Mouse (Mus musculus): ENCODE results near the gene A230072I06Rik. TPM values are rescaled to one million over a fixed set of nuclear protein-coding genes. Genes with fewer than 3 reads are reported as not detected.

A230072I06Rik gene
- polyA plus RNA-seq, 1 experiment = not detected

DNA sequence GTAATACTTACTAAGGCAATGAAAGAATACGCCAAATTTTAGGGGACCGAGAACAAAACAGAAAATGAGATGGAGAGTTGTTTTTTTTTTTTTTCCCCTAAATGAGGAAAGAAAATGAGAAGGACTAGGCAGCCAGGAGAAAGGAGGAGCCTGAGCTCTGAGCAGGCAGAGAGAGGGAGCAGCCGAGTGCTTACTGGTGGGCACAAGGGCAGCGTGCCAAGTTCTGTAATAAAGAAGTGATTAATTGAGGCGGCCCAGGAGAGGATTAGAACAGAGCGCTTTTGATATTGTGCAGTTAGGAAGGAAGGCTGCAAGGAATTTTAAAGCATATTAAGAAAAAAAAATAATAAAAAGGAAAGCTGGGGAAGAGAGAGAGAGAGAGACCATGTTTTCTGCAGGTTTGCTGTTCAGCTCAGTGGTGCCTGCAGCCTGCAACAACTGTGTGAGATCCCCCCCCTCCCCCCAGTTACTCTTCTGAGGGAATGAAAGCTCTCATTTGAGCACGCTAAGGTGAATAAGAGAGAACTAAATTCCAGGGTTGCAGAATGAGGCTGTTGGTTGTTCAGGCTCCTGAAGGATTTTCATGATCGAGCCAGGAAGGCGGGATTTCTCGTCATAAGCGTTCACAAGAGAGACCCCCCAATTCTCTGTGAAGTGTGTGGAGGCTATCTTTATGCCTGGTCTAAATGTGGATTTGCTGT, 41.3 kb downstream of the A230072I06Rik start:
- Histone ChIP-seq H3K4me1 (ENCODE audit: control insufficient read depth, insufficient read depth, low read length) (no peaks in the 10 kb centered on the region), H3K27ac (ENCODE audit: insufficient read depth, low read depth, low read length) (no peak overlapping the region), H3K4me3 (ENCODE audit: insufficient read depth, low read length) (no peak overlapping the region)
- TF ChIP-seq CTCF (IDR thresholded peaks at IDR 0.05; ENCODE audit: low read depth, low read length) (no peak), POLR2A (IDR thresholded peaks at IDR 0.05; ENCODE audit: borderline replicate concordance, low read depth, low read length) (no peak)

- Histone ChIP-seq H3K4me3 (ENCODE audit: insufficient read depth, low read length) (no peak overlapping the region), H3K4me1 (ENCODE audit: control insufficient read depth, insufficient read depth, low read length) (no peaks in the 10 kb centered on the region), H3K27ac (ENCODE audit: insufficient read depth, low read depth, low read length) (no peak overlapping the region)
- no peak for TF ChIP-seq POLR2A (IDR thresholded peaks at IDR 0.05; ENCODE audit: borderline replicate concordance, low read depth, low read length)
- TF ChIP-seq CTCF (IDR thresholded peaks at IDR 0.05; ENCODE audit: low read depth, low read length) = no peak
Measured at GRCm38 (mm10) chr8:12322071-12322470, 43.5 kb downstream of the A230072I06Rik start.

GRCm38 (mm10) chr8:12323238-12323637, 44.6 kb downstream of the A230072I06Rik start:
- Histone ChIP-seq H3K4me1 (ENCODE audit: control insufficient read depth, insufficient read depth, low read length) (no peaks in the 10 kb centered on the region), H3K4me3 (ENCODE audit: insufficient read depth, low read length) (no peak overlapping the region), H3K27ac (ENCODE audit: insufficient read depth, low read depth, low read length) (no peak overlapping the region)
- TF ChIP-seq POLR2A (IDR thresholded peaks at IDR 0.05; ENCODE audit: borderline replicate concordance, low read depth, low read length) = no peak
- TF ChIP-seq CTCF (IDR thresholded peaks at IDR 0.05; ENCODE audit: low read depth, low read length) = no peak

DNA sequence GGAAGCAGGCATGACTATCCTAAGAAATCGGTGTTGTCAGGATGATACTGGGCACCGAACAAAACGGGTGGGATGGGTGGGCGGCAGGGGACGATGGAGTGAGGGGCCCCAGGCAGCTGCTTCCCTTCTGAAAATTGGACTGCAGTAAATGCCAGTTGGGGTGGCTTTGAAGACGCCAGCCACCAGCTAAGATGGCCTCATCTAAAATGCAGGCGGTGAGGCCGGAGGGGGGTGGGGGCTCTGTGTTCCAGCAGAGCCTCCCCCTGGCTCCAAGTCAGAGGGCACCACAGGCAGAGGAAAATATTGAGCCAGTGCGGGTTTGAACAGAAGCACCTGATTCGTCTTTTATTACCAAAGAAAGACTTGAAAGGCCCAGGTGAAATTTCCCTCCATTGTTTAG, 45.9 kb downstream of the A230072I06Rik start:
- H3K4me3 ChIP-seq (ENCODE audit: insufficient read depth, low read length) = no peak overlapping the region
- no peak for TF ChIP-seq CTCF (IDR thresholded peaks at IDR 0.05; ENCODE audit: low read depth, low read length)
- TF ChIP-seq POLR2A (IDR thresholded peaks at IDR 0.05; ENCODE audit: borderline replicate concordance, low read depth, low read length) = no peak
- no peak overlapping the region for H3K27ac ChIP-seq (ENCODE audit: insufficient read depth, low read depth, low read length)

DNA sequence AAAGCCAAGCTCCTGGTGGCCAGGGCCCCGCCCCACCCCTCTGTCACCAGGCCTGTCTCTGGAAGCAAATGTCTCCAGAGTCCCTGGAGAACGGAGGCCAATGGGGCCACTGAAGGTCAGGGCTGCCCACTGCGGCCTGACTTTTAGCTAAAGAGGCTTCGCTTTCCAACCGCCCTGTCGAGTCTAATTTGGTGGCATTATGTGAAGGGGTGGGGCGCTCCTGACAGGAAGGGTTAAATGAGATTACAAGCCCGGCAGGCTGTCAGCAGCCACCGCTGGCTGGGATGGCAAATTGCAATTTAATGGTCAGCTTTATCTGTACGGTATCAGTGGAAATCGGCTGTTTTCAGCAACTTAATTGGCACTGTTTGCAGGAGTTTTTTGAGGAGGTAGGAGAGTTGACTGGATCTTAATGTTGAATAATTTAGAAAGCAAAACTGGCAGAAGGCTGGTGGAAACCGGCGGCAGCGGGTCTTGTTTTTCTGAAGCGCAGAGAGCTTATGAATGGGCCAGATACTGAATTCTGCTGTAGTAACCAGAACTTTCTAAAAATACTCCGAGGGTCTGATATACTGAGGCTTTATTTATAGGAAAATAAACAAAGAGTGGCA, 46.5 kb downstream of the A230072I06Rik start:
- Histone ChIP-seq H3K4me1 (ENCODE audit: control insufficient read depth, insufficient read depth, low read length) (no peaks in the 10 kb centered on the region), H3K27ac (ENCODE audit: insufficient read depth, low read depth, low read length) (no peak overlapping the region), H3K4me3 (ENCODE audit: insufficient read depth, low read length) (no peak overlapping the region)
- TF ChIP-seq POLR2A (IDR thresholded peaks at IDR 0.05; ENCODE audit: borderline replicate concordance, low read depth, low read length) = no peak
- no peak for TF ChIP-seq CTCF (IDR thresholded peaks at IDR 0.05; ENCODE audit: low read depth, low read length)

More for the DNA sequence above, 45.9 kb downstream of the A230072I06Rik start:
- no peaks in the 10 kb centered on the region for H3K4me1 ChIP-seq (ENCODE audit: control insufficient read depth, insufficient read depth, low read length)

DNA sequence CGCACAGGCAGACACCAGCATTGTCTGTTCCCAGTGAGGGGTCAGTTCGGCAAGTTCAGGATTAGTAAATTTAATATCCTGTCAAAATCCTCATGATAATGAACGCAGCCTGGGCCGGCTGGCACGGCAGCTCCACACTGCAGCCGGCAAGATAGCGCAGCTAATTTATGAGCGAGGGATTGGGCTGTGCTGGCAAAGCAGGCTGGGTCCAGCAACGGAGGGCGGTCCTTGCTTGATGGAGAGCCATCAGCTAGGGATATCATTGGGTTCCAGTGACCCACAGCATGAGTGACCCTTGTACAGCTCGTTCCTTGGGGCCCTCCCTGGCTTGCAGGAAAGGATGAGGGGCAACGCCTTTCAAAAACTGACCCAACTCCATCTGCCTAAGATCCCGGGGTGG, 48.6 kb downstream of the A230072I06Rik start:
- no peak overlapping the region for H3K4me3 ChIP-seq (ENCODE audit: insufficient read depth, low read length)
- TF ChIP-seq CTCF (IDR thresholded peaks at IDR 0.05; ENCODE audit: low read depth, low read length) (no peak), POLR2A (IDR thresholded peaks at IDR 0.05; ENCODE audit: borderline replicate concordance, low read depth, low read length) (no peak)
- no peaks in the 10 kb centered on the region for H3K4me1 ChIP-seq (ENCODE audit: control insufficient read depth, insufficient read depth, low read length)
- no peak overlapping the region for H3K27ac ChIP-seq (ENCODE audit: insufficient read depth, low read depth, low read length)

DNA sequence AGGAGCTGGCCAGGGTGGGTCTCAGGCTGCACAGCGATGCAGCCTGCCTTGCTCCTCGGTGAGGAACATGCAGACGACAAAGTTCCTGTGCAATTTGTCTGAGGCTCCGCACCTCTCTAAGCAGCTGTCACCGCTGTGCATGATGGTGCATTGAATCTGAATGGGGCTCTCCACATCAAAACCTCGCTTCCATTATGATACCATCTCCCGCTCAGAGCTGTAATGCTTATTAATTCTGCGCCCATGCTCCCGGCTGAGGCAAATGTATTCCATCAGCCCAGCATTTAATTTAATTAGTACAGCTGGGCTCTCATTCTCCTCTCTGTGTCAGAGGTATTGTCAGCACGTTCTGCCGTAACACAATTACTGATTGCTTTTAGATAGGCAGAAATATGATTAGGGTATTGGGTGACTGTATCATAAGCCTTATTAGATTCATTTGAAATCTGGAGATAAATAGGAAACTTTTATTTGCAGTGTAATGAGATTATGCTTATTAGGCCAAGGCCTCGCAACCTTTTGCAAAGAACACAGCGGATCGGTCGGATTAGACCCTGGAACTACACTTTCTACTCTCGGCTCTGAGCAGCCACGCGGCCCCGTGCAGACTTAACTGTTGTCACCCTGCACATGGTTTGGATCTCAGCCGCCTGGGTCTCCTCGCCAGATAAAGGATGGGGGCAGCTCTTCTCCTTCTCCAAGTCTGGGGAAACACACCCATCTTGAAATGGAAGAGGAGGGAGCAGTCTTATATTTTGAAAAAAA, 49.3 kb downstream of the A230072I06Rik start:
- Histone ChIP-seq H3K4me1 (ENCODE audit: control insufficient read depth, insufficient read depth, low read length) (no peaks in the 10 kb centered on the region), H3K27ac (ENCODE audit: insufficient read depth, low read depth, low read length) (no peak overlapping the region), H3K4me3 (ENCODE audit: insufficient read depth, low read length) (no peak overlapping the region)
- TF ChIP-seq POLR2A (IDR thresholded peaks at IDR 0.05; ENCODE audit: borderline replicate concordance, low read depth, low read length) (no peak), CTCF (IDR thresholded peaks at IDR 0.05; ENCODE audit: low read depth, low read length) (no peak)

GRCm38 (mm10) chr8:12328476-12328875, 49.9 kb downstream of the A230072I06Rik start:
- TF ChIP-seq CTCF (IDR thresholded peaks at IDR 0.05; ENCODE audit: low read depth, low read length) (no peak), POLR2A (IDR thresholded peaks at IDR 0.05; ENCODE audit: borderline replicate concordance, low read depth, low read length) (no peak)
- Histone ChIP-seq H3K4me3 (ENCODE audit: insufficient read depth, low read length) (no peak overlapping the region), H3K27ac (ENCODE audit: insufficient read depth, low read depth, low read length) (no peak overlapping the region), H3K4me1 (ENCODE audit: control insufficient read depth, insufficient read depth, low read length) (no peaks in the 10 kb centered on the region)

GRCm38 (mm10) chr8:12330066-12330465, 51.4 kb downstream of the A230072I06Rik start:
- TF ChIP-seq POLR2A (IDR thresholded peaks at IDR 0.05; ENCODE audit: borderline replicate concordance, low read depth, low read length) (no peak), CTCF (IDR thresholded peaks at IDR 0.05; ENCODE audit: low read depth, low read length) (no peak)
- H3K4me1 ChIP-seq (ENCODE audit: control insufficient read depth, insufficient read depth, low read length) = no peaks in the 10 kb centered on the region
- no peak overlapping the region for H3K4me3 ChIP-seq (ENCODE audit: insufficient read depth, low read length)
- no peak overlapping the region for H3K27ac ChIP-seq (ENCODE audit: insufficient read depth, low read depth, low read length)

Other genes with a start within 250 kb of the A230072I06Rik start
- not detected in 2 replicates for gene Sox1, start 116.5 kb downstream of the A230072I06Rik start, polyA plus RNA-seq (2012; ENCODE audit: insufficient read depth, insufficient read length, missing spikeins)

Data from bone marrow macrophage, adult 2 months (primary cell).